Mouse (Mus musculus): Measurements from ENCODE around the gene Vsx1.

DNA sequence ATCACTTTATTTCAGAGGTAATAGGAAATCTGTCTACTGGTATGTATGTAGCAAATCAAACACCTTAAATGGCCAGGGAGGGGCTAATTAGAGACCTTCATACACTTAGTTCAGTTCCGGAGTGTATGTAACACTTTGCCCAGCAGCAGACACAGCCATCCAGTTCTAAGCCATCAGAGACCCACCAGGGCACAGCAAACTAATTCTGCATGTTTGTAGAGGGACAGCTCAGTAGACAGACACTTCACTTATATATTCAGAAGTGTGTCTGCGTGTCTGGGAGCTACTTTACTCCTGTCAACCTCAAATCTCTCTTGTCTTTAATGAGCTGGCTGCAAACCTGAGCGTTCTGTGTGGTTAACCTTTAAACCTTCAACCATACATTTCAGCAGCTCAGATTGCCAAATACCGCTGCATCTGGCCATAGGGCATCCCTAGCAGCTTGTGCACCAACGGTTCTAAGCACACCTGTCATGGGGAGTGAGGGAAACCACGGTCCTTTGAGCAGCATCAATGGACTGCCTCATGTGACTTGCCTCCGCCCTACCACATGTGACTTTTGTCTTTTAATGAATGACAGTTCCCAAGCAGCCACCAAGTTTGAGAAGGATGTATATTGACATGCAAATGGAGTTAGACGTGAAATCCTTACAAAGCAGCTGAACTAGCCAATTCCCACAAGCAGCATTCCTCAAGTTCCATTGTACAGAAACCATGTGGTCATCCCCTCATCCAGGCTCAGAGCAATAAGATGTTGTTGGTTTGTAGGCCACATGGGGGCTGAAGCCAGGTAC, 32.0 kb downstream of the Vsx1 start:
- no peak for TF ChIP-seq MAX (IDR thresholded peaks at IDR 0.05)
- no peak for TF ChIP-seq CTCF (IDR thresholded peaks at IDR 0.05; ENCODE audit: control insufficient read depth, insufficient read depth, insufficient read length)
- no peak for TF ChIP-seq USF1 (IDR thresholded peaks at IDR 0.05; ENCODE audit: low read depth)
- TF ChIP-seq CEBPB (IDR thresholded peaks at IDR 0.05; ENCODE audit: low read depth), result no peak

Measured in C2C12 (cell line).